Mouse (Mus musculus) bone marrow, adult 2 months (tissue): ENCODE measurements around the gene Pom121l2.

Experiments used
- CTCF ChIP-seq: fragments of 200-500 bp; IDR thresholded peaks from 2 replicates; pipeline ENCODE4 v1.5.1; 2011; ENCODE audit warnings: low read length, control low read depth; ENCODE audit not compliant: control insufficient read depth, insufficient read depth
- POLR2A ChIP-seq: fragments of 200-500 bp; IDR thresholded peaks from 2 replicates; pipeline ENCODE4 v1.6.1; 2011; ENCODE audit warnings: low read depth, mild to moderate bottlenecking, control low read depth, low read length, borderline replicate concordance; ENCODE audit not compliant: control insufficient read depth

- TF ChIP-seq CTCF (no peak), POLR2A (no peak)
Observed at GRCm38 (mm10) chr13:21994896-21995295, 13.9 kb downstream of the Pom121l2 start.
